Mouse (Mus musculus) MEL (cell line): Measurements from ENCODE around the gene Card14. TPM values are rescaled to one million over a fixed set of nuclear protein-coding genes. Genes with fewer than 3 reads are reported as not detected.
"Not testable (repeated sequence)": the region's sequence is repeated elsewhere in the genome, so short reads cannot be mapped to it uniquely, and the experiment has no call there.

Experiments used
- DNase-seq: peaks from one replicate; pipeline ENCODE4 v3.0.0; 2011; ENCODE audit warnings: low read depth, low spot score
- H3K27ac ChIP-seq: 2 replicates; pipeline ENCODE4 v1.5.1; 2012; ENCODE audit warnings: low read depth, mild to moderate bottlenecking, control low read depth, low read length, moderate library complexity; ENCODE audit not compliant: control insufficient read depth
- H3K27me3 ChIP-seq, 2 experiments: fragments of 150-350 bp in 1 of 2; sonication (generic) in 1 of 2; 2 replicates each; pipeline ENCODE4 v1.6.1; 2012; ENCODE audit warnings: low read length in 2 of 2, mild to moderate bottlenecking in 2 of 2, improper control_type of control experiment in 1 of 2, moderate library complexity in 1 of 2; ENCODE audit not compliant: insufficient read depth in 2 of 2, control insufficient read depth in 1 of 2
- H3K36me3 ChIP-seq, 2 experiments: 2 replicates each; pipeline ENCODE4 v1.6.1; 2012 to 2014; ENCODE audit warnings: low read length in 2 of 2, improper control_type of control experiment in 1 of 2, inconsistent platforms in 1 of 2, mild to moderate bottlenecking in 1 of 2; ENCODE audit not compliant: insufficient read depth in 2 of 2, control insufficient read depth in 1 of 2
- H3K4me1 ChIP-seq, 2 experiments: fragments of 150-350 bp in 1 of 2; sonication (generic) in 1 of 2; 2 replicates each; pipeline ENCODE4 v1.6.1; 2012; ENCODE audit warnings: low read length in 2 of 2, improper control_type of control experiment in 1 of 2, mild to moderate bottlenecking in 1 of 2; ENCODE audit not compliant: insufficient read depth in 2 of 2, control insufficient read depth in 1 of 2
- H3K4me3 ChIP-seq, 2 experiments: fragments of 150-350 bp in 1 of 2; sonication (generic) in 1 of 2; 2 replicates each; pipeline ENCODE4 v1.5.1; 2012; ENCODE audit warnings: low read depth in 2 of 2, low read length in 2 of 2, mild to moderate bottlenecking in 2 of 2, moderate library complexity in 2 of 2, control low read depth in 1 of 2, improper control_type of control experiment in 1 of 2; ENCODE audit not compliant: control insufficient read depth in 1 of 2, insufficient read depth in 1 of 2
- H3K79me2 ChIP-seq: 2 replicates; pipeline ENCODE4 v1.6.1; 2012; ENCODE audit warnings: mild to moderate bottlenecking, low read length, moderate library complexity; ENCODE audit not compliant: control insufficient read depth, poor library complexity, insufficient read depth
- H3K9ac ChIP-seq: 2 replicates; pipeline ENCODE4 v1.6.1; 2012; ENCODE audit warnings: low read depth, mild to moderate bottlenecking, control low read depth, low read length, moderate library complexity; ENCODE audit not compliant: control insufficient read depth, poor library complexity, severe bottlenecking
- H3K9me3 ChIP-seq: fragments of 150-350 bp; sonication (generic); replicated peaks from 2 replicates; pipeline ENCODE4 v1.6.1; 2012; ENCODE audit warnings: mild to moderate bottlenecking, low read length, improper control_type of control experiment, moderate library complexity; ENCODE audit not compliant: insufficient read depth
- CTCF ChIP-seq, 3 experiments: IDR thresholded peaks in 2 of 3; conservative IDR thresholded peaks in 1 of 3; 2 replicates each; pipeline ENCODE4 v1.5.1; 2011 to 2012; ENCODE audit warnings: low read length in 3 of 3, low read depth in 2 of 3, mild to moderate bottlenecking in 2 of 3, improper control_type of control experiment in 1 of 3, inconsistent platforms in 1 of 3, mixed read lengths in 1 of 3, moderate library complexity in 1 of 3; ENCODE audit not compliant: control insufficient read depth in 1 of 3, insufficient read depth in 1 of 3, poor library complexity in 1 of 3, severe bottlenecking in 1 of 3
- ELF1 ChIP-seq: IDR thresholded peaks from 2 replicates; pipeline ENCODE4 v1.6.1; 2014; ENCODE audit warnings: low read depth, mild to moderate bottlenecking, inconsistent platforms, low read length, improper control_type of control experiment, moderate library complexity
- HCFC1 ChIP-seq: IDR thresholded peaks from 2 replicates; pipeline ENCODE4 v1.6.1; 2012; ENCODE audit warnings: low read depth, mild to moderate bottlenecking, inconsistent platforms, low read length, improper control_type of control experiment, moderate library complexity
- KAT2A ChIP-seq: conservative IDR thresholded peaks from 2 replicates; pipeline ENCODE4 v1.6.1; 2012; ENCODE audit warnings: low read depth, low read length, improper control_type of control experiment, inconsistent platforms
- MAFK ChIP-seq: IDR thresholded peaks from 2 replicates; pipeline ENCODE4 v1.6.1; 2011; ENCODE audit warnings: low read depth, mild to moderate bottlenecking, low read length, improper control_type of control experiment, borderline replicate concordance
- MEF2A ChIP-seq: IDR thresholded peaks from 2 replicates; pipeline ENCODE4 v1.6.1; 2014; ENCODE audit warnings: low read depth, mild to moderate bottlenecking, inconsistent platforms, low read length, improper control_type of control experiment; ENCODE audit not compliant: poor library complexity, insufficient replicate concordance, severe bottlenecking; ENCODE audit errors: extremely low read depth
- POLR2AphosphoS5 ChIP-seq: IDR thresholded peaks from 2 replicates; pipeline ENCODE4 v1.6.1; 2012; ENCODE audit warnings: low read depth, borderline replicate concordance, mild to moderate bottlenecking, inconsistent platforms, low read length, moderate library complexity, mixed read lengths
- TAL1 ChIP-seq: IDR thresholded peaks from 2 replicates; pipeline ENCODE4 v1.6.1; 2012; ENCODE audit warnings: mild to moderate bottlenecking, inconsistent platforms, low read length, moderate library complexity, mixed read lengths
- TCF12 ChIP-seq: IDR thresholded peaks from 2 replicates; pipeline ENCODE4 v1.6.1; 2014; ENCODE audit warnings: low read depth, mild to moderate bottlenecking, inconsistent platforms, low read length, improper control_type of control experiment, moderate library complexity
- USF1 ChIP-seq: IDR thresholded peaks from 2 replicates; pipeline ENCODE4 v1.6.1; 2014; ENCODE audit warnings: low read depth, mild to moderate bottlenecking, inconsistent platforms, low read length, improper control_type of control experiment, moderate library complexity
- ZC3H11A ChIP-seq: IDR thresholded peaks from 2 replicates; pipeline ENCODE4 v1.6.1; 2012; ENCODE audit warnings: low read depth, mild to moderate bottlenecking, inconsistent platforms, low read length, improper control_type of control experiment
- ZNF384 ChIP-seq: IDR thresholded peaks from 2 replicates; pipeline ENCODE4 v1.6.1; 2012; ENCODE audit warnings: low read depth, mild to moderate bottlenecking, inconsistent platforms, low read length, improper control_type of control experiment
- polyA plus RNA-seq, 2 experiments: library from polyadenylated mRNA; stranded (reverse) in 1 of 2; unstranded in 1 of 2; fragments of >175 nt in 1 of 2; fragments of >200 nt in 1 of 2; gene quantifications; 2 replicates each; pipeline versions ENCODE4 v1.2.1 to v1.2.4; 2012; ENCODE audit warnings: low replicate concordance in 2 of 2, low read depth in 1 of 2; ENCODE audit not compliant: insufficient read length in 2 of 2, insufficient read depth in 1 of 2, missing spikeins in 1 of 2
- total RNA-seq: library from RNA; depleted of rRNA; stranded (reverse); fragments of 300-350 nt; gene quantifications from 2 replicates; pipeline ENCODE4 v1.2.3, GENCODE M21; 2012

Card14 gene
- total and polyA plus RNA-seq, 3 experiments = not detected

DNA sequence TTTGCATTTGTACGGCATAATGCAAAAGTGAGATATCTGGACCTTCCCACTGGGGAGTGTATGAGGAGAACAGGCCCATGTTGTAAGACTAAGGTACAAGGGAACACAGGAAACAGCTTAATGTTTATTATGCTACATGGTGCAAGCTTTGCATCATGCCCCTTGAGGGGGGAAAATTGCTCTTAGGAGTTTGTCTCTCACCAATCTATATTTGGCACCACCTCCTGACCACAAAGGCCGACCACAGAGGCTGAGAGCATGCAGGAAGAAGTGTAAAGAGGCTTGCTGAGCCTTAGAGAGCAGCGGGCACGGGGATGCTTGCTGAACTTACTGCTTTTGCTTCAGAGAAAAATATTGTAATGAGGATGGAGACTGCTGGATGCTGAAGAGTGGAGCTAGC, 77.3 kb downstream of the Card14 start:
- TF ChIP-seq TCF12 = no peak
- TF ChIP-seq CTCF (IDR thresholded peaks at IDR 0.05 in 2 of 3, conservative IDR thresholded peaks at IDR 0.05 in 1 of 3; ENCODE audit: control insufficient read depth in 1 of 3, insufficient read depth in 1 of 3, low read depth in 2 of 3, low read length in 3 of 3, poor library complexity in 1 of 3, severe bottlenecking in 1 of 3) = peak in 1 of 3 experiments; percentile 3; a peak in 1 of 6 replicates
- TF ChIP-seq TAL1 = no peak
- peak; percentile 64; the same call in 1 of the 2 replicates for TF ChIP-seq MEF2A
- no peak for TF ChIP-seq HCFC1
- TF ChIP-seq ELF1 = 0 out of 2 replicates have a peak, but pooled peaks have one; percentile 9
- no peak for TF ChIP-seq KAT2A
- TF ChIP-seq, all 39 proteins: peak for 3
- peak; percentile 60 for DNase-seq
- Histone ChIP-seq H3K36me3 (peaks cover 0 to 3% of the 10 kb centered on the region in 2 experiments; a peak in 1 of 4 replicates), H3K79me2 (no peaks in the 10 kb centered on the region), H3K9me3 (no peaks in the 10 kb centered on the region), H3K27ac (no peak overlapping the region), H3K27me3 (peaks cover 5 to 11% of the 10 kb centered on the region in 2 experiments), H3K4me3 (no peak overlapping the region), H3K9ac (no peak overlapping the region), H3K4me1 (peaks cover 3 to 14% of the 10 kb centered on the region in 2 experiments; a peak in 3 of 4 replicates)

DNA sequence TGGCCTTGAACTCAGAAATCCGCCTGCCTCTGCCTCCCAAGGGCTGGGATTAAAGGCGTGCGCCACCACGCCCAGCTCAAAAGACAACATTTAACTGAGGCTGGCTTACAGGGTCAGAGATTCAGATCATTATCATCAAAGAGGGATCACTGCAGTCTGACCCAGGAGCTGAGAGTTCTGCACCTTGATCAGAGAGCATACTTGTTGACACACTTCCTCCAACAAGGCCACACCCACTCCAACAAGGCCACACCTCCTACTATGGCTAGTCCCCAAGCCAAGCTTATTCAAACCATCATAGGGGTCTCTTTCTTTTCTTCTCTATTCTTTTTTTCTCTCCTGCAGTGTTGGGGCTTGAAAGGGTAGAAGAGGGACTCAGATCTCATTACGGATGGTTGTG, 78.7 kb downstream of the Card14 start:
- H3K9ac ChIP-seq = no peak overlapping the region
- no peak overlapping the region for H3K4me3 ChIP-seq
- peaks cover 0 to 4% of the 10 kb centered on the region in 2 experiments; a peak in 2 of 4 replicates for H3K36me3 ChIP-seq
- TF ChIP-seq CTCF (IDR thresholded peaks at IDR 0.05 in 2 of 3, conservative IDR thresholded peaks at IDR 0.05 in 1 of 3; ENCODE audit: control insufficient read depth in 1 of 3, insufficient read depth in 1 of 3, low read depth in 2 of 3, low read length in 3 of 3, poor library complexity in 1 of 3, severe bottlenecking in 1 of 3) (no peak), ZC3H11A (no peak), HCFC1 (no peak), MAFK (no peak), USF1 (no peak), POLR2AphosphoS5 (no peak), ZNF384 (no peak), KAT2A (no peak)
- no peaks in the 10 kb centered on the region; the same call in 1 of the 2 replicates for H3K79me2 ChIP-seq
- DNase-seq = peak; percentile 30
- no peaks in the 10 kb centered on the region for H3K9me3 ChIP-seq
- peaks cover 6 to 15% of the 10 kb centered on the region in 2 experiments for H3K4me1 ChIP-seq
- H3K27ac ChIP-seq = no peak overlapping the region
- peaks cover 5 to 11% of the 10 kb centered on the region in 2 experiments for H3K27me3 ChIP-seq

DNA sequence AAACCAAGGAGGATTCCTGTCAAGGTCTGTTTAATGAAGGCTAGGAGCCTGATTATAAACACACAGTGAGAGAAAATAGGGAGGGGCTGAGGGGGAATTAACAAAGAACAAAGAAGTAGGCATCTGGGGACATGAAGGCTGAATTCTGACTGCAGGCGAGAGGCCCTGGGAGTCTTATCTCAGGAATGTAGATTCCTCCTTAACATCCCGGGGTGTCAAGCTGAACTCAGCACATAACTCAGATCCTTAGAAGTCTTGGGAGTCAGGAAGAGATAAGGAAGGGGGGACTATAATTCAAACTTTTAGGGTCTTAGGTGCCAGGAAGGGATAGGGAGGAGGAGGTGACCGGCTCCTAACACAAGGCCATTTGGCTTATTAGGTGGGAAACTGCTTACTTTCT, 79.7 kb downstream of the Card14 start:
- not testable (repeated sequence) for H3K36me3 ChIP-seq, H3K9me3 ChIP-seq, DNase-seq, H3K9ac ChIP-seq, H3K4me3 ChIP-seq, H3K79me2 ChIP-seq, H3K27ac ChIP-seq
- H3K27me3 ChIP-seq = peaks cover 5 to 11% of the 10 kb centered on the region in 2 experiments
- H3K4me1 ChIP-seq = peaks cover 7 to 20% of the 10 kb centered on the region in 2 experiments
